Comparison of ENCODE assay signal across 9 mouse cellular contexts in genomic region chr1:144406387-144407383, GRCm38 (mm10).
DNase-seq lines count a peak whose midpoint lies in the region; ATAC-seq and TF ChIP-seq lines count a peak whose summit lies in the region.
"Had no signal": no experiment of that assay in that cellular context is flagged by ENCODE, and none has a peak within 500 bp of the region (broad histone marks: within the 10 kb centered on the region; RNA-seq: fewer than 3 reads in every experiment).

No protein-coding gene starts in this region.

- no peak overlapping the region for H3ac ChIP-seq in C2C12 (ENCODE audit: control insufficient read depth, insufficient read length, low read depth)

- no peaks in the 10 kb centered on the region for H3K79me3 ChIP-seq in C2C12 (ENCODE audit: low read depth)

- no peak overlapping the region for H3K27ac ChIP-seq in embryonic facial prominence, embryonic 11.5 days (replicated peaks; ENCODE audit: low read depth, low read length)
- no peak overlapping the region for H3K27ac ChIP-seq in heart, postnatal 0 days (ENCODE audit: low read depth)
- no peak overlapping the region for H3K27ac ChIP-seq in liver, embryonic 16.5 days (ENCODE audit: low read length)
- H3K27ac ChIP-seq in neural tube, embryonic 13.5 days (replicated peaks) = no peak overlapping the region
- no peak overlapping the region for H3K27ac ChIP-seq in stomach, postnatal 0 days (replicated peaks)

- no peaks in the 10 kb centered on the region for H3K27me3 ChIP-seq in C2C12 (ENCODE audit: control insufficient read depth, insufficient read depth, insufficient read length)
- no peaks in the 10 kb centered on the region for H3K27me3 ChIP-seq in embryonic facial prominence, embryonic 11.5 days (ENCODE audit: control insufficient read depth, insufficient read depth, low read length)
- H3K27me3 ChIP-seq in heart, postnatal 0 days (ENCODE audit: control insufficient read depth, insufficient read depth, low read length) = no peaks in the 10 kb centered on the region
- H3K27me3 ChIP-seq in liver, embryonic 16.5 days (ENCODE audit: control insufficient read depth, insufficient read depth, low read depth, low read length) = no peaks in the 10 kb centered on the region
- no peaks in the 10 kb centered on the region for H3K27me3 ChIP-seq in neural tube, embryonic 13.5 days
- H3K27me3 ChIP-seq in stomach, postnatal 0 days (ENCODE audit: control insufficient read depth, insufficient read depth, low read length) = no peaks in the 10 kb centered on the region

- no peak overlapping the region for H3K4me2 ChIP-seq in embryonic facial prominence, embryonic 11.5 days (ENCODE audit: low read depth, low read length)
- H3K4me2 ChIP-seq in heart, postnatal 0 days (ENCODE audit: low read depth, low read length) = no peak overlapping the region
- H3K4me2 ChIP-seq in liver, embryonic 16.5 days (ENCODE audit: low read depth, low read length) = no peak overlapping the region
- no peak overlapping the region for H3K4me2 ChIP-seq in neural tube, embryonic 13.5 days
- no peak overlapping the region for H3K4me2 ChIP-seq in stomach, postnatal 0 days (replicated peaks; ENCODE audit: low read depth)

- peak; percentile 75 for DNase-seq in adrenal gland, postnatal 25 days
- peak; percentile 87 for DNase-seq in embryonic facial prominence, embryonic 11.5 days (ENCODE audit: low spot score)
- DNase-seq in heart, postnatal 0 days (ENCODE audit: low spot score) = peak; percentile 42
- DNase-seq in kidney, postnatal 25 days = peak; percentile 66 to 68
- peak; percentile 79 for DNase-seq in stomach, postnatal 0 days (ENCODE audit: low spot score)

- H3K36me3 ChIP-seq in C2C12 (ENCODE audit: control insufficient read depth, insufficient read depth) = no peaks in the 10 kb centered on the region
- no peaks in the 10 kb centered on the region for H3K36me3 ChIP-seq in embryonic facial prominence, embryonic 11.5 days (replicated peaks; ENCODE audit: control insufficient read depth, insufficient read depth, low read depth, low read length)
- H3K36me3 ChIP-seq in heart, postnatal 0 days (replicated peaks; ENCODE audit: control insufficient read depth, insufficient read depth, low read length) = no peaks in the 10 kb centered on the region
- H3K36me3 ChIP-seq in liver, embryonic 16.5 days (ENCODE audit: control insufficient read depth, insufficient read depth) = no peaks in the 10 kb centered on the region
- no peaks in the 10 kb centered on the region for H3K36me3 ChIP-seq in neural tube, embryonic 13.5 days
- H3K36me3 ChIP-seq in stomach, postnatal 0 days (ENCODE audit: control insufficient read depth, insufficient read depth, low read length) = no peaks in the 10 kb centered on the region

- no peaks in the 10 kb centered on the region for H3K79me2 ChIP-seq in C2C12 (ENCODE audit: control insufficient read depth, insufficient read depth)

- no peaks in the 10 kb centered on the region for H3K9me3 ChIP-seq in embryonic facial prominence, embryonic 11.5 days (replicated peaks; ENCODE audit: control insufficient read depth, low read length)
- no peaks in the 10 kb centered on the region for H3K9me3 ChIP-seq in heart, postnatal 0 days (replicated peaks; ENCODE audit: control insufficient read depth, low read length)
- H3K9me3 ChIP-seq in liver, embryonic 16.5 days (replicated peaks; ENCODE audit: control insufficient read depth, low read length) = no peaks in the 10 kb centered on the region
- no peaks in the 10 kb centered on the region for H3K9me3 ChIP-seq in neural tube, embryonic 13.5 days
- H3K9me3 ChIP-seq in stomach, postnatal 0 days (ENCODE audit: control insufficient read depth, low read length) = no peaks in the 10 kb centered on the region

- H3K4me3 ChIP-seq in C2C12 (ENCODE audit: insufficient read depth, poor library complexity, severe bottlenecking) = no peak overlapping the region
- no peak overlapping the region for H3K4me3 ChIP-seq in embryonic facial prominence, embryonic 11.5 days (ENCODE audit: low read depth, low read length)
- no peak overlapping the region for H3K4me3 ChIP-seq in heart, postnatal 0 days (ENCODE audit: low read depth, low read length)
- H3K4me3 ChIP-seq in liver, embryonic 16.5 days (ENCODE audit: low read depth, low read length) = no peak overlapping the region
- H3K4me3 ChIP-seq in neural tube, embryonic 13.5 days = no peak overlapping the region
- H3K4me3 ChIP-seq in stomach, postnatal 0 days (ENCODE audit: low read depth, low read length) = no peak overlapping the region
- H3K4me3 ChIP-seq: erythroblast, embryonic 14.5 days had no signal

- no peaks in the 10 kb centered on the region for H3K4me1 ChIP-seq in embryonic facial prominence, embryonic 11.5 days (ENCODE audit: control insufficient read depth, insufficient read depth, low read length)
- H3K4me1 ChIP-seq in heart, postnatal 0 days (ENCODE audit: control insufficient read depth, insufficient read depth) = no peaks in the 10 kb centered on the region
- no peaks in the 10 kb centered on the region for H3K4me1 ChIP-seq in liver, embryonic 16.5 days (ENCODE audit: control insufficient read depth, low read depth, low read length)
- no peaks in the 10 kb centered on the region for H3K4me1 ChIP-seq in neural tube, embryonic 13.5 days (replicated peaks)
- H3K4me1 ChIP-seq in stomach, postnatal 0 days (replicated peaks; ENCODE audit: control insufficient read depth, insufficient read depth) = no peaks in the 10 kb centered on the region

- WGBS in embryonic facial prominence, embryonic 11.5 days = 35% methylated on average over 15 of the region's 15 CpGs
- WGBS in heart, postnatal 0 days = 32% methylated on average over 14 of the region's 15 CpGs
- 23% methylated on average over 14 of the region's 15 CpGs for WGBS in liver, embryonic 16.5 days (ENCODE audit: insufficient replicate concordance)
- 31% methylated on average over 15 of the region's 15 CpGs for WGBS in neural tube, embryonic 13.5 days
- 24% methylated on average over 14 of the region's 15 CpGs for WGBS in stomach, postnatal 0 days

- TF ChIP-seq EP300 in heart, postnatal 0 days (IDR thresholded peaks at IDR 0.05; ENCODE audit: low read depth) = no peak
- no peak for TF ChIP-seq EP300 in stomach, postnatal 0 days (optimal IDR thresholded peaks at IDR 0.05)

- no peak overlapping the region for H3K9ac ChIP-seq in embryonic facial prominence, embryonic 11.5 days (replicated peaks; ENCODE audit: low read length)
- no peak overlapping the region for H3K9ac ChIP-seq in heart, postnatal 0 days (replicated peaks; ENCODE audit: low read depth, low read length)
- no peak overlapping the region for H3K9ac ChIP-seq in liver, embryonic 16.5 days (ENCODE audit: low read depth, low read length)
- H3K9ac ChIP-seq in neural tube, embryonic 13.5 days = no peak overlapping the region
- H3K9ac ChIP-seq in stomach, postnatal 0 days (ENCODE audit: low read length) = no peak overlapping the region

- ATAC-seq in embryonic facial prominence, embryonic 11.5 days (replicated peaks; ENCODE audit: insufficient number of reproducible peaks, low FRiP score, low TSS enrichment, low read depth) = peak; percentile 76; the same call in 1 of the 2 replicates
- ATAC-seq in heart, postnatal 0 days (ENCODE audit: insufficient read depth, low read depth) = 0 out of 2 replicates have a peak, but pooled peaks have one; percentile 49
- ATAC-seq in liver, embryonic 16.5 days (ENCODE audit: low read depth) = 0 out of 2 replicates have a peak, but pooled peaks have one; percentile 21
- peak; percentile 91 for ATAC-seq in neural tube, embryonic 13.5 days (ENCODE audit: low read depth)
- peak; percentile 63; the same call in 1 of the 2 replicates for ATAC-seq in stomach, postnatal 0 days (ENCODE audit: low FRiP score, low TSS enrichment)

- peak; percentile 92 for TF ChIP-seq CTCF in C2C12 (IDR thresholded peaks at IDR 0.05; ENCODE audit: control insufficient read depth, insufficient read depth, insufficient read length)
- peak; percentile 90 for TF ChIP-seq CTCF in heart, postnatal 0 days (IDR thresholded peaks at IDR 0.05; ENCODE audit: low read depth)
- TF ChIP-seq CTCF in stomach, postnatal 0 days (IDR thresholded peaks at IDR 0.05; ENCODE audit: low read depth) = peak; percentile 97

TF ChIP-seq in C2C12, 6 proteins besides CTCF, POLR2A, EP300 and RAD21:
- TF ChIP-seq USF1 (IDR thresholded peaks at IDR 0.05; ENCODE audit: low read depth) = no peak
- no peak for TF ChIP-seq MAX (IDR thresholded peaks at IDR 0.05)
- no peak for TF ChIP-seq MYOG (IDR thresholded peaks at IDR 0.05; ENCODE audit: control insufficient read depth, extremely low read depth, insufficient read length)
- no peak for TF ChIP-seq CEBPB (IDR thresholded peaks at IDR 0.05; ENCODE audit: low read depth)
- TF ChIP-seq MYOD1 (IDR thresholded peaks at IDR 0.05; ENCODE audit: control insufficient read depth, insufficient read length, low read depth) = no peak
- TF ChIP-seq FOSL1 (IDR thresholded peaks at IDR 0.05; ENCODE audit: insufficient read depth, low read length, poor library complexity, severe bottlenecking) = no peak

Comparison
In these comparisons a context has a peak if more than half of its experiments do, and no peak if none do; other contexts are left out.
1. ATAC-seq: peak in every context shown above with its lines; median percentile 91 in neural tube, embryonic 13.5 days; 76 in embryonic facial prominence, embryonic 11.5 days; 63 in stomach, postnatal 0 days; 49 in heart, postnatal 0 days; 21 in liver, embryonic 16.5 days.